Mouse (Mus musculus): ENCODE data around the gene Flt4.

DNA sequence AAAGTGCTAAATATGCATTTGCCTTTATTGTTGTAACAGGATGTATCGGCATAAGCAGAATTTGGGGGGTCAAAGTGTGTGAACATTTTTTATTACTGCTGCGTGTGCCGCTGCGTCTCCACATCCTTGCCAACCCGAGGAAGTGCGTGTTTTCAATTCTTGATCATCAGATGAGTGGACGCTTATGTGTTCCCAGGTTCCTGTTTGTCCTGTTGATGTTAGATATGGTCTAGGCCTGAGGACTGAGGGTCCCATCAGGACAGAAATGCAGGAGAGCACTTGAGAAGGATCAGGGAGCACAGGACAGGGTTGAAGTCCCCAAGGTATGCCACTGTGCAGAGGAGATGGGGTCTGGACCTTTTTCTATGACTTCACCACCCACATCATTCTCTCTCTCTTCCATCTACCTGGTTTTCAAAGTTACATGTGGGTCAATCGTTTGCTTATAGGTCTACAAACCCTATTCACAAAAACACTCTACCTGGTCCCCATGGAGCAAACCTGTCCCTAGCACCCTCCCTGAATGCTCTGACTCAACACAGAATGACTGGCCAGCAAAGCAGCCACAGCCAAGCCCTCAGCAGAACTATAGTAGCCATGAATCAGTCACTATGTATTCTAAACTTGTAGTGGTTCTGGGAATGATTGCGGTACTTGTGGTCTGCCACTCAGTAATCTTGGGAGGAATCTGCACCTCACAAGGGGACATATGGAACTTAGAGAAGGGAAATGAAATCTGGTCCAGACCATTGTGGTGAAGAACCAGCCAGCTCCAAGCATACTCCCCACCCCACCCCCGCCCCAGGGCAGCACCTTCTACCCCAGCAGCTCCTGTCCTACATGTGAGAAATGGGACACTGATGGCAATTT lies 7.0 kb downstream of the Flt4 start:
- no peak for TF ChIP-seq CTCF (IDR thresholded peaks at IDR 0.05; ENCODE audit: insufficient read depth, low read length)
- no peak for TF ChIP-seq POLR2A (IDR thresholded peaks at IDR 0.05; ENCODE audit: borderline replicate concordance, extremely low read depth, low read depth, low read length)
